Mouse (Mus musculus) E14TG2a.4 (cell line): Measurements from ENCODE around the gene Retreg2.

ENCODE experiments used
- H3K27me3 ChIP-seq: 2 replicates; pipeline ENCODE4 v1.6.1; 2014; ENCODE audit warnings: low read length, control low read depth; ENCODE audit not compliant: insufficient read depth
- H3K36me3 ChIP-seq: 2 replicates; pipeline ENCODE4 v1.6.1; 2014; ENCODE audit warnings: low read length, control low read depth; ENCODE audit not compliant: insufficient read depth
- H3K4me1 ChIP-seq: replicated peaks from 2 replicates; pipeline ENCODE4 v1.6.1; 2014; ENCODE audit warnings: low read depth, low read length, control low read depth
- H3K4me3 ChIP-seq: replicated peaks from 2 replicates; pipeline ENCODE4 v1.5.1; 2014; ENCODE audit warnings: mild to moderate bottlenecking, low read length
- H3K9me3 ChIP-seq: 2 replicates; pipeline ENCODE4 v1.6.1; 2014; ENCODE audit warnings: low read length, control low read depth
- CTCF ChIP-seq: conservative IDR thresholded peaks from 2 replicates; pipeline ENCODE4 v1.5.1; 2014; ENCODE audit warnings: low read length
- NANOG ChIP-seq: IDR thresholded peaks from 2 replicates; pipeline ENCODE4 v1.6.1; 2014; ENCODE audit warnings: borderline replicate concordance, low read length, mixed read lengths
- POU5F1 ChIP-seq: IDR thresholded peaks from 2 replicates; pipeline ENCODE4 v1.6.1; 2014; ENCODE audit warnings: low read length, borderline replicate concordance

Gene Retreg2

GRCm38 (mm10) chr1:75136730-75137129 lies 5.8 kb upstream of the Retreg2 start:
- Histone ChIP-seq H3K9me3 (no peaks in the 10 kb centered on the region), H3K27me3 (peaks cover 54% of the 10 kb centered on the region), H3K4me1 (peaks cover 17% of the 10 kb centered on the region), H3K4me3 (no peak overlapping the region), H3K36me3 (peaks cover 23% of the 10 kb centered on the region)
- no peak for TF ChIP-seq CTCF
- TF ChIP-seq POU5F1: no peak
- no peak for TF ChIP-seq NANOG

GRCm38 (mm10) chr1:75138448-75138847 lies 4.1 kb upstream of the Retreg2 start:
- Histone ChIP-seq H3K9me3 (no peaks in the 10 kb centered on the region), H3K4me3 (no peak overlapping the region)
- no peak for TF ChIP-seq NANOG
- no peak for TF ChIP-seq POU5F1
- TF ChIP-seq CTCF: no peak

GRCm38 (mm10) chr1:75140601-75141190 lies 1.9 kb upstream of the Retreg2 start:
- peaks cover 48% of the 10 kb centered on the region for H3K27me3 ChIP-seq
- peak overlapping the region; percentile 85 for H3K4me3 ChIP-seq
- peaks cover 26% of the 10 kb centered on the region for H3K4me1 ChIP-seq
- TF ChIP-seq CTCF (no peak), NANOG (no peak), POU5F1 (no peak)
- H3K36me3 ChIP-seq: peaks cover 43% of the 10 kb centered on the region
- H3K9me3 ChIP-seq: no peaks in the 10 kb centered on the region

More at GRCm38 (mm10) chr1:75138448-75138847, 4.1 kb upstream of the Retreg2 start:
- peaks cover 23% of the 10 kb centered on the region for H3K36me3 ChIP-seq
- peaks cover 26% of the 10 kb centered on the region for H3K4me1 ChIP-seq
- peaks cover 50% of the 10 kb centered on the region for H3K27me3 ChIP-seq

GRCm38 (mm10) chr1:75141486-75142190 lies 940 bp upstream of the Retreg2 start:
- peak overlapping the region; percentile 85 for H3K4me3 ChIP-seq
- no peak for TF ChIP-seq CTCF
- no peak for TF ChIP-seq POU5F1
- no peak for TF ChIP-seq NANOG
- peaks cover 48% of the 10 kb centered on the region for H3K27me3 ChIP-seq
- H3K36me3 ChIP-seq: peaks cover 47% of the 10 kb centered on the region
- H3K4me1 ChIP-seq: peaks cover 26% of the 10 kb centered on the region
- H3K9me3 ChIP-seq: no peaks in the 10 kb centered on the region

- TF ChIP-seq NANOG (no peak), POU5F1 (no peak), CTCF (no peak)
- peaks cover 50% of the 10 kb centered on the region for H3K36me3 ChIP-seq
- no peaks in the 10 kb centered on the region for H3K9me3 ChIP-seq
- peaks cover 26% of the 10 kb centered on the region for H3K4me1 ChIP-seq
- H3K4me3 ChIP-seq: no peak overlapping the region
- H3K27me3 ChIP-seq: peaks cover 32% of the 10 kb centered on the region
These were observed 3.0 kb downstream of the Retreg2 start for GRCm38 (mm10) chr1:75145589-75145988.

- Histone ChIP-seq H3K9me3 (no peaks in the 10 kb centered on the region), H3K4me3 (no peak overlapping the region), H3K36me3 (peaks cover 50% of the 10 kb centered on the region), H3K27me3 (peaks cover 13% of the 10 kb centered on the region), H3K4me1 (peaks cover 10% of the 10 kb centered on the region)
- TF ChIP-seq POU5F1: no peak
- no peak for TF ChIP-seq CTCF
- no peak for TF ChIP-seq NANOG
These were observed 5.0 kb downstream of the Retreg2 start for GRCm38 (mm10) chr1:75147411-75148135.

- TF ChIP-seq NANOG (no peak), POU5F1 (no peak), CTCF (no peak)
- H3K9me3 ChIP-seq: no peaks in the 10 kb centered on the region
- peaks cover 6% of the 10 kb centered on the region for H3K27me3 ChIP-seq
- H3K4me1 ChIP-seq: 0 out of 2 replicates have a peak, but pooled peaks cover 2% of the 10 kb centered on the region
- H3K36me3 ChIP-seq: peaks cover 50% of the 10 kb centered on the region
- H3K4me3 ChIP-seq: no peak overlapping the region
These were observed 6.1 kb downstream of the Retreg2 start for GRCm38 (mm10) chr1:75148727-75149126.

- no peak for TF ChIP-seq NANOG
- no peak for TF ChIP-seq CTCF
- no peak for TF ChIP-seq POU5F1
- Histone ChIP-seq H3K4me1 (no peaks in the 10 kb centered on the region), H3K9me3 (no peaks in the 10 kb centered on the region), H3K27me3 (no peaks in the 10 kb centered on the region), H3K4me3 (no peak overlapping the region), H3K36me3 (no peaks in the 10 kb centered on the region)
These were observed 13.3 kb downstream of the Retreg2 start for GRCm38 (mm10) chr1:75155837-75156236.
